Mouse (Mus musculus) C2C12 (cell line): ENCODE measurements at regions not wholly inside any gene's neighbourhood (a gene's known extent, or its start where the extent isn't known, plus 50 kb on each side); places are given as distances from the start of the nearest gene placed in this dataset.

Experiments
- H3K27me3 ChIP-seq: one replicate; pipeline ENCODE4 v1.6.1; 2011; ENCODE audit not compliant: control insufficient read depth, insufficient read depth, insufficient read length
- H3K36me3 ChIP-seq: one replicate; pipeline ENCODE4 v1.6.1; 2011; ENCODE audit not compliant: control insufficient read depth, insufficient read depth
- H3K4me3 ChIP-seq: one replicate; pipeline ENCODE4 v1.5.1; 2011; ENCODE audit warnings: mild to moderate bottlenecking, control low read depth; ENCODE audit not compliant: poor library complexity, insufficient read depth, severe bottlenecking
- H3K79me2 ChIP-seq: one replicate; pipeline ENCODE4 v1.6.1; 2011; ENCODE audit not compliant: control insufficient read depth, insufficient read depth
- H3K79me3 ChIP-seq: one replicate; pipeline ENCODE4 v1.6.1; 2011; ENCODE audit warnings: low read depth, control low read depth
- H3ac ChIP-seq: one replicate; pipeline ENCODE3; 2011; ENCODE audit warnings: low read depth; ENCODE audit not compliant: control insufficient read depth, insufficient read length
- CEBPB ChIP-seq: IDR thresholded peaks from one replicate; pipeline ENCODE4 v1.6.1; 2011; ENCODE audit warnings: low read depth, mild to moderate bottlenecking, control low read depth, moderate library complexity
- CTCF ChIP-seq: IDR thresholded peaks from one replicate; pipeline ENCODE4 v1.5.1; 2011; ENCODE audit not compliant: control insufficient read depth, insufficient read depth, insufficient read length
- FOSL1 ChIP-seq: IDR thresholded peaks from one replicate; pipeline ENCODE4 v1.8.0; 2011; ENCODE audit warnings: mild to moderate bottlenecking, low read length; ENCODE audit not compliant: poor library complexity, insufficient read depth, severe bottlenecking
- MAX ChIP-seq: IDR thresholded peaks from one replicate; pipeline ENCODE4 v1.6.1; 2011; ENCODE audit warnings: mild to moderate bottlenecking, control low read depth
- MYOD1 ChIP-seq: IDR thresholded peaks from one replicate; pipeline ENCODE4 v1.6.1; 2011; ENCODE audit warnings: low read depth; ENCODE audit not compliant: control insufficient read depth, insufficient read length
- MYOG ChIP-seq: IDR thresholded peaks from one replicate; pipeline ENCODE4 v1.6.1; 2011; ENCODE audit not compliant: control insufficient read depth, insufficient read length; ENCODE audit errors: extremely low read depth
- USF1 ChIP-seq: IDR thresholded peaks from one replicate; pipeline ENCODE4 v1.6.1; 2011; ENCODE audit warnings: low read depth, mild to moderate bottlenecking, control low read depth, moderate library complexity

GRCm38 (mm10) chr12:71693346-71694038 is 137.4 kb upstream of the Daam1 start:
- Histone ChIP-seq H3ac (no peak overlapping the region), H3K4me3 (no peak overlapping the region), H3K27me3 (no peaks in the 10 kb centered on the region), H3K79me3 (no peaks in the 10 kb centered on the region), H3K79me2 (no peaks in the 10 kb centered on the region), H3K36me3 (no peaks in the 10 kb centered on the region)
- no peak for TF ChIP-seq CEBPB
- TF ChIP-seq MYOD1 = no peak
- no peak for TF ChIP-seq MYOG
- TF ChIP-seq CTCF = no peak
- no peak for TF ChIP-seq FOSL1
- TF ChIP-seq MAX = no peak
- TF ChIP-seq USF1 = no peak

DNA sequence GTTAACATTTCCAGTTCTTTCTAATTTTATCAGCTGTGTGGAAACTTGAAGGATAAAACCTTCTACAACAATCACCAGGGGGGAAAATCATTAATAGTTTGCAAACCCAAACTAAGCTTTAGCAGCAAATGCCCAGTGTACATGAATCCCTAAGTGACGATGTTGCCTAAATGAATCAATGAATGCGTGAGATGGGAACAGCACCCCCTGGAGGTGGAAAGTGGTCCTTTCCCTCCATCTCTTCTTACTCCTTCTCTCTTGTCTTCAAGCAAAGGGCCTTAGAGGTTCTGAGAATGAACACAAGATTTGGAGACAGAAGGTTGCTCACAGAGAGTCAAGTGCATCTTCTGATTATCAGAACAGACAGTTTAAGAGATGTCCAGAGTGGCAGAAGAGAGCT is 129.1 kb upstream of the Daam1 start:
- TF ChIP-seq MYOD1 = no peak
- TF ChIP-seq MAX = no peak
- TF ChIP-seq MYOG = no peak
- TF ChIP-seq USF1 = no peak
- TF ChIP-seq CEBPB = no peak
- TF ChIP-seq FOSL1 = no peak
- TF ChIP-seq CTCF = no peak
- Histone ChIP-seq H3K79me3 (no peaks in the 10 kb centered on the region), H3K27me3 (no peaks in the 10 kb centered on the region), H3K36me3 (no peaks in the 10 kb centered on the region), H3K4me3 (no peak overlapping the region), H3K79me2 (no peaks in the 10 kb centered on the region), H3ac (no peak overlapping the region)

GRCm38 (mm10) chr12:71702181-71702580 is 128.7 kb upstream of the Daam1 start:
- H3K36me3 ChIP-seq = no peaks in the 10 kb centered on the region
- H3K27me3 ChIP-seq = no peaks in the 10 kb centered on the region
- H3K79me2 ChIP-seq = no peaks in the 10 kb centered on the region
- no peak overlapping the region for H3ac ChIP-seq
- H3K79me3 ChIP-seq = no peaks in the 10 kb centered on the region
- TF ChIP-seq MYOD1 = no peak
- no peak overlapping the region for H3K4me3 ChIP-seq

DNA sequence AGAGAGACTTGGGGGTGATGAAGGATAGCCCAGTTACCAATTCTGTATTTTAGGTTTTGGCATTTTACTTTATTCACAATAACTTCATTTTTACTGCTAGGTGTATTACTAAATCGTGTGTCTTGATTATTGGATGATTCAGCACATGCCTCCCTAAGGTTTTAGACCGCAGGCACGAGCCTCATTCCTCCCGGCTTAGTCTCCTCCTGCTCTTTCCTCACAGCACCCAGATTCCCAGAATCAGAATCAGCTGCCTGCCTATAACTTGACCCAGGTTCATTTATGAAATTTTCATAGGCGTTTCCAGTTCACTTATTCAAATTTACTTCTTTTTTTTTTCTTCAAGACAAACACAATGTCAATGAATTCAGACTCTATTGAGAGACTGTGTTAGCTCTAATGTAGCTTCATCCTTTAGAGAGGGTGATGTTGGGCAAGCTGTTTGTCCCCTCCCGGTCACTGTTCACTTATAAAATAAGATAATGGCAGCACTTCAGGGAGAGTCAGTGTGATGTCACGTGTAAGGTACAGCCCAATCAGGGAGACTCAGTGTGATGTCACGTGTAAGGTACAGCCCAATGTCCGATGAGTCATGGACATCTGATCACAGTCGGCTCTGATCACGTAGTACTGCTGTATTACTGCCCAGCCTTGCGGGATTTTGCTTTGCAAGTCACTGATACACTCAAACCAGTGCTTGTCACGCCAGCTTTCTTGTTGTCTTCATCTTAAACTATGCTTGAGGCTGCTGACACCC is 127.6 kb upstream of the Daam1 start:
- no peak overlapping the region for H3ac ChIP-seq
- H3K79me3 ChIP-seq = no peaks in the 10 kb centered on the region
- no peaks in the 10 kb centered on the region for H3K36me3 ChIP-seq
- H3K79me2 ChIP-seq = no peaks in the 10 kb centered on the region
- no peaks in the 10 kb centered on the region for H3K27me3 ChIP-seq
- TF ChIP-seq USF1 (peak; percentile 59), CTCF (no peak)
- H3K4me3 ChIP-seq = no peak overlapping the region

- Histone ChIP-seq H3K36me3 (no peaks in the 10 kb centered on the region), H3K4me3 (no peak overlapping the region), H3ac (no peak overlapping the region), H3K79me2 (no peaks in the 10 kb centered on the region), H3K27me3 (no peaks in the 10 kb centered on the region), H3K79me3 (no peaks in the 10 kb centered on the region)
- no peak for TF ChIP-seq MAX
- no peak for TF ChIP-seq CTCF
- TF ChIP-seq USF1 = no peak
Measured at GRCm38 (mm10) chr12:71704431-71704830, 126.4 kb upstream of the Daam1 start.

GRCm38 (mm10) chr12:71707727-71708369 is 123.0 kb upstream of the Daam1 start:
- Histone ChIP-seq H3K27me3 (no peaks in the 10 kb centered on the region), H3K36me3 (no peaks in the 10 kb centered on the region), H3K4me3 (no peak overlapping the region), H3K79me2 (no peaks in the 10 kb centered on the region), H3K79me3 (no peaks in the 10 kb centered on the region), H3ac (no peak overlapping the region)
- TF ChIP-seq MYOG (no peak), CTCF (peak; percentile 54)
